Mouse (Mus musculus): ENCODE measurements around the gene Mecom.

Mecom gene

GRCm38 (mm10) chr3:30480551-30480950 is 67.3 kb downstream of the Mecom start:
- DNase-seq: no peak

GRCm38 (mm10) chr3:30478252-30478651 is 69.6 kb downstream of the Mecom start:
- DNase-seq: no peak

- no peak for DNase-seq
Measured at GRCm38 (mm10) chr3:30477008-30477407, 70.8 kb downstream of the Mecom start.

GRCm38 (mm10) chr3:30475591-30475990 is 72.2 kb downstream of the Mecom start:
- no peak for DNase-seq

- no peak for DNase-seq
Measured at GRCm38 (mm10) chr3:30468068-30468835, 79.6 kb downstream of the Mecom start.

- DNase-seq: no peak
Measured at GRCm38 (mm10) chr3:30466031-30466650, 81.7 kb downstream of the Mecom start.

- no peak for DNase-seq
Measured at GRCm38 (mm10) chr3:30464497-30464896, 83.3 kb downstream of the Mecom start.

- no peak for DNase-seq
Measured at GRCm38 (mm10) chr3:30461831-30462230, 86.0 kb downstream of the Mecom start.

GRCm38 (mm10) chr3:30460890-30461578 is 86.8 kb downstream of the Mecom start:
- DNase-seq: no peak

GRCm38 (mm10) chr3:30459626-30460025 is 88.2 kb downstream of the Mecom start:
- DNase-seq: no peak

- no peak for DNase-seq
Measured at GRCm38 (mm10) chr3:30457975-30458678, 89.7 kb downstream of the Mecom start.

GRCm38 (mm10) chr3:30455902-30456301 is 91.9 kb downstream of the Mecom start:
- DNase-seq: no peak

- no peak for DNase-seq
Measured at GRCm38 (mm10) chr3:30453546-30454455, 94.0 kb downstream of the Mecom start.

- DNase-seq: no peak
Measured at GRCm38 (mm10) chr3:30453046-30453445, 94.8 kb downstream of the Mecom start.

GRCm38 (mm10) chr3:30452511-30452910 is 95.3 kb downstream of the Mecom start:
- DNase-seq: no peak

- DNase-seq: no peak
Measured at GRCm38 (mm10) chr3:30450206-30450965, 97.4 kb downstream of the Mecom start.

GRCm38 (mm10) chr3:30448624-30449023 is 99.2 kb downstream of the Mecom start:
- DNase-seq: no peak

- DNase-seq: no peak
Measured at GRCm38 (mm10) chr3:30445970-30446442, 101.8 kb downstream of the Mecom start.

- DNase-seq: no peak
Measured at GRCm38 (mm10) chr3:30445247-30445969, 102.4 kb downstream of the Mecom start.

GRCm38 (mm10) chr3:30441646-30442045 is 106.2 kb downstream of the Mecom start:
- DNase-seq: no peak

GRCm38 (mm10) chr3:30438007-30438406 is 109.8 kb downstream of the Mecom start:
- no peak for DNase-seq
